Mouse (Mus musculus) mouse embryonic stem cell (cell line): Measurements from ENCODE around the gene Podn.
"Not testable (repeated sequence)": the region's sequence is repeated elsewhere in the genome, so short reads cannot be mapped to it uniquely, and the experiment has no call there.

Source experiments
- in situ Hi-C, 2 experiments: fragments of 300-500 bp; cut with MboI; formaldehyde crosslinking; loops; 1 replicate in 1 of 2; 3 replicates in 1 of 2; pipeline ENCODE4 v1.14.3; 2019 to 2020; ENCODE audit warnings: low sequenced_read_pairs in 2 of 2, low pct_unique_long_range_greater_than_20kb in 1 of 2, mixed read lengths in 1 of 2; ENCODE audit not compliant: unreplicated experiment in 1 of 2

Podn gene

GRCm38 (mm10) chr4:108082401-108082806 lies 13.8 kb downstream of the Podn start:
- in situ Hi-C loops: no loop called here

DNA sequence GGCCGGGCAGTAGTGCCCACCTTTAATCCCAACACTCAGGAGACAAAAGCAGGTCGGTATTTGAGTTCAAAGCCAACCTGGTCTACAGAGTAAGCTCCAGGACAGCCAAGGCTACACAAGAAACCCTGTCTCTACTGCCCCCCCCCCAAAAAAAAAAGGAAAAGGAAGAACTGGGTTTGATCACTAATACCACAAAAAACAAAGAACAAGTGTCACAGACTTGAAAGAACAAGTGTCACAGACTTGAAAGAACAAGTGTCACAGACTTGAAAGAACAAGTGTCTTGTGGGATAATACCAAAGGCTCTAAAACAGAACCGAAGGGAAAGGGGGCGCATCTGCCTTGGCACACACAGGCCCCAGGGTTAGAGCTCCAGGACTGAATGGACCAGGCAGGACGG lies 15.4 kb downstream of the Podn start:
- in situ Hi-C loops: no loop called here

DNA sequence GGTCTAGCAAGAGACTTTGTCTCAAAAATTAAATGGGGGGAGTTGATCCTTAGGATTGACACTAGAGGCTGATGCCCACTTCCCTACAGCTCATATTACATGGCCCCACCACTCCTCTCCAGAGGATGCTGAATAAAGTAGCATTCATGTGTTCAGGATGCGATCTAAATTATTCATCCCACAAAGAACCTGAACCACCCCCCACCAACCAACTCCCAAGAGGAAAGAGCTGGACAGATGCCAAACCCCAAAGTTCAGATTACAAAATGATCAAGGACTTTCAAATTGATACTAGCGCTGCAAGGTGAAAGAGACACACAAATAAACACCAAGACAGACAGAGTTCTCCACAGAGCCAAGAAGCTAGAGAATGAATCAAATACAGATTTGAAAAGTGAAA lies 16.5 kb downstream of the Podn start:
- in situ Hi-C loops: no loop called here

- in situ Hi-C loops: not testable (repeated sequence)
These were observed 17.1 kb downstream of the Podn start for GRCm38 (mm10) chr4:108079191-108079590.

GRCm38 (mm10) chr4:108077224-108077955 lies 18.9 kb downstream of the Podn start:
- in situ Hi-C loops: no loop called here

- in situ Hi-C loops: no loop called here
These were observed 21.9 kb downstream of the Podn start for GRCm38 (mm10) chr4:108074204-108074823.

- in situ Hi-C loops: no loop called here
These were observed 24.2 kb downstream of the Podn start for GRCm38 (mm10) chr4:108072086-108072485.

DNA sequence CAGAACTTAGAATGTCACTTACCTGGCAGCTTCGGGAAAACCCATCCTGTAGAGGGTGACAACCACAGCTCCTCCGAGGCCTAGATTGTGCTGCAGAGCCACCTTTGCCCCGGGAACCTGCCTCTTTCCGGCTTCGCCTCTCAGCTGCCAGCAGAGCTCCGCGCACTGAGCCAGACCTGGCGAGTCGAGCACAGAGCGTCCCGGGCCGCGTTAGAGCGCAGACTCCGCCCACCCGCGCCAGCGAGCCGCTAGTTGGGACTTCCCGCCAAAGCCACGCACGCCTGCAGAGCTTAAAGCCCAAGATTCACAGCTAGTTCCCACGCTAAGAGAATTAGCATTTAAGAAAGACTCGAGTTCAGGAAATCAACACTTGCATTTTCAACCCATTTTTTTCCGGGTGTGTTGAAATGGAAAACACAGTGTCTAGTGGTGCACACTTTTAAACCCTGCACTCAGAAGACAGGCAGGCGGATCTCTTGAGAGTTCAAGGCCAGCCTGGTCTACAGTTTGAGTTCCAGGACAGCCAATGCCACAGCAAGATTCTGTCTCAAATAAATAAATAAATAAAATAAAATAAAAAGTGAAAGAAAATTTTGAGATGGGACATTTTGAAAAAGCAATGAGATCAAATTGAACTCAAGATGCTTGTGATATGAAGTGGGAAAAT lies 24.9 kb downstream of the Podn start:
- in situ Hi-C loops: no loop called here

- in situ Hi-C loops: no loop called here
These were observed 25.5 kb downstream of the Podn start for GRCm38 (mm10) chr4:108070723-108071122.

DNA sequence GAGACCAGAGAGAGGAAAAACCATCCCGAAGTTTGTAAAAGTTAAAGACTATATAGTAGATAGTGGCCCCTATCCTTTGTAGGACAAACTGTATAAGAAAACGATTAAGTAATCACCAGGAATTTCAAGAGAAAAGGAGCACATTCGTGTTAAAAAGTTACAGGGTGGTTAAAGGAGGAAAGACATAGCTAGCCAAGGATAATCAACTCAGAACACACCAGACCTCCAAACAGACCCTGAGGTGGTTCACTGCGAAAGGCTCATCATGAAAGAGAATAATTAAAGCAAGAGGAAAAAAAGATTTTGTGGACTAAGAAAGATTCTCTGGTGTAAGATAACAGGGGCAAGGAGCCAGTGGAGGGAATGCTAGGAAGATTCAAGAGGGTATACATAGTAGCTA lies 26.0 kb downstream of the Podn start:
- in situ Hi-C loops: no loop called here

GRCm38 (mm10) chr4:108068081-108068480 lies 28.2 kb downstream of the Podn start:
- in situ Hi-C loops: no loop called here

GRCm38 (mm10) chr4:108067261-108067660 lies 29.0 kb downstream of the Podn start:
- in situ Hi-C loops: no loop called here

- in situ Hi-C loops: no loop called here
These were observed 29.7 kb downstream of the Podn start for GRCm38 (mm10) chr4:108066569-108066968.

GRCm38 (mm10) chr4:108065176-108065844 lies 30.9 kb downstream of the Podn start:
- in situ Hi-C loops: no loop called here

GRCm38 (mm10) chr4:108063616-108064015 lies 32.6 kb downstream of the Podn start:
- in situ Hi-C loops: no loop called here

- in situ Hi-C loops: no loop called here
These were observed 33.7 kb downstream of the Podn start for GRCm38 (mm10) chr4:108062524-108062923.

GRCm38 (mm10) chr4:108060774-108061173 lies 35.5 kb downstream of the Podn start:
- in situ Hi-C loops: no loop called here

DNA sequence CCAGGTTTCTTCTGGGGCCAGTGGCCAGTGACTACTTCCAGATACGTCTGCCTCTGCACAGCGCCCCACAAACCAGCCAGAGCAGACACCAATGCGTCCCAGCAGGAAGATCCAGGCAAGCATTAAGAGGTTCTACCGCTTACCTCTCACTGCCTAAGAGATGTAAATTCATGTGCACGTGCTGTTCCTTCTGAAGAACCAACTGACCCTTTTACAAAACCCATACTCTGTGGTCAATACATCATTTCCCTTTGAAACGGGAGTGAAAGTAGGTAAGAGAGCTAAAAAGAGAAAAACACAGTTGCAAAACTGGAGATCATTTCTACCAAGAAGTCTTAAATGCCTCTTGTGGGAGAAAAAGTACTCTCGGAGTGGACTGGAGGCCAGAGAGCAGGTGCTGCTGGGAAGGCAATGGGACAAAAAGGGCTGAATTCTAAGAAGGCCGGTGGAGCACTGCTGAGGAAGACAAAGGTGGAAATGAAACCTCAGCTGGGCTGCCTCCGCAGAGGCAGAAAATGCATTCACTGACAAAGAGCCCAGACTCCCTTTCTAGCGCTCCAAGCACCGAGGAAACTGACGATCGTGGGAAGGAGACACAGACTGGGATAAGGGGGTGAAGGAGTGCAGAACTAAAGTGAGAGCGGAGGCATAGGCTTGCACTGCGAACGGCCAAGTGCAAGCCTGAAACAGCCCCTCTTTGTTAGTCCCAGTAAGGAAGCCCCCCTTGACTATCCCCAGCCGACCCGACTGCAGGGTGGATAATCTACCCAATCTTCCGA lies 36.5 kb downstream of the Podn start:
- in situ Hi-C loops: no loop called here

DNA sequence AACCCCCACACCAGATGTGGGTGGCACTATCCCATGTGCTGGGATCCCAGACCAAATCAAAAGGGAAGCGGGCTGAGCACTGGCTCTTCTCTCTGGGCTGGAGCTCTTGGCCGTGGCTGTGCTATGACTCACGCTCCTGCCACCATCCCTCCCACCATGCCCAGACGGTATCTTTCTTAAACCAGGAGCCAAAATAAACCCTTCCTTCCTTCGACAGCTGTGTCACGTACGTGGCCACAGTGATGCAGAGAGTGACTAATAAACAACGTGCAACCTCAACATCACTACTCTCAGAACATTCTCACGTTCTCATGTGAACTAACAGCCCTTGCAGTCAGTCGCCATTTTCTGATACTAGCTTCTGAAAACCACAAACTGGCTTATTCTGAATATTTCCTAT lies 38.1 kb downstream of the Podn start:
- in situ Hi-C loops: no loop called here
